Mouse (Mus musculus): ENCODE data around the gene Slc25a1. TPM values are rescaled to one million over a fixed set of nuclear protein-coding genes. Genes with fewer than 3 reads are reported as not detected.
"Not testable (repeated sequence)": the region's sequence is repeated elsewhere in the genome, so short reads cannot be mapped to it uniquely, and the experiment has no call there.

Slc25a1 gene
- 1 to 10 TPM; 3.2 to 4.7 TPM for total RNA-seq (2021)
- long read RNA-seq, experiment 1, partial matches to known transcripts = 0 of 2 reads
- long read RNA-seq, experiment 1, other reads (novel, unspliced or antisense) = 0 of 2 reads
- long read RNA-seq, experiment 2, partial matches to known transcripts = 1 of 4 reads
- long read RNA-seq, experiment 2, other reads (novel, unspliced or antisense) = 1 of 4 reads

DNA sequence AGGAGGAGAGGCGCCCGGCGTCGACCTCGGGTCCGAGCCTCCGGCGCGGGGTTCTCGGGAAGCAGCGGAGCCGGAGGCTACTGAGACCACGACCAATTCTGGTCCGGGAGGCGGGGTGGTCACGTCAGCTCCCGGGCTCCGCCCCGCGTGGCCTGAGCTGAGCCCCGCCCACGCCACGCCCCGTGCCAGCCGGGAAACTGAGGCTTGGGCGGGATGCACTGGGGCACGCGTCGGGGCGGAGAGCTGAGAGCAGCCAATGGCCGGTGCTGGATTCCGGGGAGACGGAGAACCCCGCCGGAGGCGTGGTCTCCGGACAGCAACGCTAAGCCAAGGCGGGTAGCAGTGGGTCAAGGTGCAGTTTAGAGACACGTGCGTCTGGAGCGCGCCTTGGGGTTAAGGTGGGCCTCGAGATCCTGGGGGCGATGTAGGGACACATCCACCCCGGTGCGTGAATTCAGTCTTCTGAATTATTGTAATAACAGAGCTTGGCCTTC, at the start of gene Slc25a1:
Slc25a1 (minus strand) TSS at position 133 of the 494 bp plus-strand sequence.
- peak; percentile 50 for DNase-seq (ENCODE audit: low spot score)

DNA sequence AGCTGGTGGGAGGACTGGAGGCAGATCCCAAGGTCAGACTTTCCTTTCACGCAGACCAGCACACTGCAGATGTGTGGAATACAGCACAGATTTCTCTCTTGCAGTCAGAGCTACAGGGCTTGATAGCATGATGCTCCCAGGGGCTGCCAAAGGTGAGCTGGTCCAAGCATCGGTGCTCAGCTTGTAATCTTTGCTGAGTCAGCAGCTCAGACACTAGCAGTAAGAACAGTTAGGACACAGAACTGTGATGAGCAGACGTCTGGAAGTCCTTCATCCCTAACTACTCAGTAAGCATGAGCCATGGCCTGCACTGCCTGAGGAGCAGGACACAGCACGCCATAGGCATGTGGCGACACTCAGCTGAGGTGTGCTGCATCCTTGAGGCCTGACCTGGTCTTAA, 43.8 kb upstream of the Slc25a1 start:
- DNase-seq (ENCODE audit: low spot score) = no peak

DNA sequence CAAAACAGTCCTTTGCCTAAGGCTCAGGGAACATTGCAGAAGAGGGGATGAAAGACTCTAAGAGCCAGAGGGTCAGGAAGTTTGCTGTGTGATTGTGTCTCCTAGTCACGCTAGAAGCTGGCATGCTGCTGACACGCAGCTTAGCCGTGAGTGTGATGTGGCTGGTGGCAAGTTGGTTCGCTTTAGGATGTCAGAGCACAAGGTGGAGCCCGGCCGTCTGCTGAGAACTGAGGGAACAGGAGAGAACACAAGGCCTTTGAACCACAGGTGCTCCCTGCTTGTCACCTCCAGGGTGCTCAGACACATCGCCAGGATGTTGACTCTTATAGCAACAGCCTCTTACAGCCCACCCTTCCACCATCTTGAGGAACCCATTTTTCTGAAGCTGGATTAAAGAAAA, 34.1 kb upstream of the Slc25a1 start:
- no peak for DNase-seq (ENCODE audit: low spot score)

DNA sequence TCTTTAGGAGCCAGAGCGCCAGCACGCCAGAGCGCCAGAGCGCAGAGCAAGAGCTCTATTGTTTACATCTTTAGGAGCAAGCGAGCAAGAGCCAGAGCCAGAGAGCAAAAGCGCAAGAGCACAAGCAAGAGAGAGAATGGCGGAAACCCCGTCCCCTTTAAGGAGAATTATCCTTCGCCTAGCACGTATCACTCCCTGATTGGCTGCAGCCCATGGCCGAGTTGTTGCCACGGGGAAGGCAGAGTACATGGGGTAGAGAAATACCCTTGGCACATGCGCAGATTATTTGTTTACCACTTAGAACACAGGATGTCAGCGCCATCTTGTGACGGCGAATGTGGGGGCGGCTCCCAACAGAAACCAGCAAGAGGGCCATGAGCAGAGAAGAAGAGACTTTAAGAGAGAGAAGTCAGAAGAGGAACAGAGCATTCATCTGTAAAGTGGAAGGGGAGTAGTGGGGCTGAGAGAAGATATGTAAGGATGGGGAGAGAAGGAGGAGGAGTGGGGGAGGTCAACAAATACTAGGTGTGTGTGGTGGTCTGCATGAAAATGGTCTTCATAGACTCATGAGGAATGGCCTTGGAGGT, 28.1 kb upstream of the Slc25a1 start:
- not testable (repeated sequence) for DNase-seq (ENCODE audit: low spot score)

DNA sequence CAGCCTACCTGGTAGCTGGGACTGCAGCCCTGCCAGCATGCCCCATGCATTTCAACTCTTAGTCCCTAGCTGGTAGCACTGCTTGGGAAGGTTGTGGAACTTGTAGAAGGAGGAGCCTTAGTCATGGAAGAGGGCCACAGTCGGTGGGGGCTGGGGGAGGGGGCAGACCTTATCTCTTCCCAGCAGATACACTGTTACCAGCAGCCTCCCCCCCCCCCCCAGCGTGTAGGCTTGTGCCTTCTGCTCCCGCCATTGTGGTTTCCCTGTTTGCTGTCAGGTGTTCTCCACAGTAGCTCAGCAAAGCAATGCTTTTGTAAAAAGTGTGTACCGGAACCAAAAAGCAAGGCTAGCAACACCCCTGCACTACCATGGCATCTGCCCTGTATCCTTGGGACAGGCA, 23.6 kb upstream of the Slc25a1 start:
- DNase-seq (ENCODE audit: low spot score) = no peak

DNA sequence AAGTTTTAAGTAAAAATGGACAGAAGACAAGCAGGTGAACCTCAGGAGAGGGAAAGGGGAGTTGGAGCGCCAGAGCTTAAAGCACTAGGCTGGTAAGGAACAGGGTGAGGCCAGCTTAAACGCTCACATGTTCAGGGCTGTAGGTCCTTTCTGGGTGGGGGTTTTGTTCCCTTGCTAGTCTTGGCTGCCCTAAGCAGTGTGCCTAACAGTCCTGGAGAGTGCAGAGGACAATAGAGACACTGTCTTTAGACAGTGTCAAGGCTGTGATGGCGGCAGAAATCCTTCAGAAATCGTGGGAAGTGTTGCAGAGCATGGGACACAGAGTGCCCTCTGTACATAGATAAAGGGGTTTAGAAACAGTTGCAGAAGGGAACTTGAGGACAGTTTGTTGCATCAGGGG, 22.0 kb upstream of the Slc25a1 start:
- DNase-seq (ENCODE audit: low spot score) = no peak

DNA sequence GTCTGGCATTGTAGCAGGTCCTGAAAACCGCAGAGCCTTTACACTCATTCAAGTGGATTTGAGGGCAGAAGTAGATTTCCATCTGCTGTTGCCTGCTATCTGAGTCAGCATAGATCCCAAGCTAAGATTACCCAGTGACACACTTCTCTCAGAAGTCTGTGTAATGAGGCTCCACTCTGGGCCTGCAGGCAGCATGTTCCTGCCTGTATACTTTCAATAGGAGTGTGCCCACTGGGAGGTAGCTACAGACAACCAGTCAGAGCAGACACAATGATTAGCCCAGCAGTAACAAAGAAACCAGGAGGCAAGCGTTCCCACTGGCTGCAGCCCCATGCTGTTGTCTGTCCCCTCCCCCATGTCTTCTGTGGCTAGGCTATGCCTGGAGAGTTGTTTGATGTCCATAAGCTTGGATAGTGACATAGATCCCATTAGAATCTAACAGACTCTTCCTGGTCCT, 21.4 kb upstream of the Slc25a1 start:
- DNase-seq (ENCODE audit: low spot score) = no peak

DNA sequence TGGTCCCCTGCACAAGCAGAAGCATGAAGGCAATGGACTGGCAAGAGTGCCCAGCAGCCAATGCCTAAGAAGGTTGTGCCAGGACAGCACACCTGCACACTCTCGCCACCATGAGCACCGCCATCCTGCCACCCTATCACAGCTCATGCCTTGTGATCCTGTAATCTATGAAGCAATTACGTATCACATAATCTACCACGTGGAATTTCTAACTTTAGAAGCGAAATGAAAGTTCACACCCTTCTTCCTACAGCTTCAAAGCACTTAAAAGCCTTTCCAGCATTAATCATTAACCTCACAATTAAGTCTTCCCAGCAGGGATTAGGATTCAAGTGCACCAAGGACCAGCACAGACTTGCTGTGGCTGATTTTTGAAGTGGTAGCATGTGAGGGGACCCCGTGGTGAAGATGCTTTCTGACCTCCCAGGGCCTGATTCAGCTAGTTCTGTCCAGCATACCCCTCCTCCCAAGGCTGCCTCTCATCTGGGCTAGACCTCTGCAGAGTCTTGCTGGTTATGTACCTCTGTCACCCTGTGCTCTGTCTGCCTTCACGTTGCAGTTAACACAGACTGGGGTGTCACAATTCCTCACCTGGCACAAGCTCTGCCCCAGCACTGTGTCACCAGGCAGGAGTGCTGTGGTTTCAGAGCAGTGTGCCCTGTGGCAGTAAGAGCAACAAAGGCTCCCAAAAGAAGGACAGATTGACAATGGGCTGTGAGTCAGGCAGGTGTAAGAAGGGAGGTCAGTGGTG, 17.2 kb upstream of the Slc25a1 start:
- DNase-seq (ENCODE audit: low spot score) = no peak

DNA sequence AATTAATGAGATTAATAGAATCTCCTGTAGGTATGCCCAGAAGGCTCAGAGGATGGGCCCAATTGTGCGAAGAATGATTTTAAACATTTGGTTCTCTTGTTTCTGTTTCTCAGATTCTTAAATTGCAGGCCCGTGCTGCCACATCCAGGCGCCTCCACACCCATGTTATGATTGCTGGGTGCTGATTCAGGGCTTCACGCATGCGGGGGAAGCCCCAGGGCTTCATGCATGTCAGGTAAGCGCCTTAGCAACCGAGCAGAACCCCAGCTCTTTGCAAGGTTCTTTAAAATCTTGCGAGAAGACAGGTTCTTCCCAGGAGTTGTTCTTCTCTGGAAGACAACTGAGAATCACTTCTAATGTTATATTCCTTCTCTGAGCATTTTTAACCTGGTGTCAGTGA, 15.4 kb upstream of the Slc25a1 start:
- no peak for DNase-seq (ENCODE audit: low spot score)

DNA sequence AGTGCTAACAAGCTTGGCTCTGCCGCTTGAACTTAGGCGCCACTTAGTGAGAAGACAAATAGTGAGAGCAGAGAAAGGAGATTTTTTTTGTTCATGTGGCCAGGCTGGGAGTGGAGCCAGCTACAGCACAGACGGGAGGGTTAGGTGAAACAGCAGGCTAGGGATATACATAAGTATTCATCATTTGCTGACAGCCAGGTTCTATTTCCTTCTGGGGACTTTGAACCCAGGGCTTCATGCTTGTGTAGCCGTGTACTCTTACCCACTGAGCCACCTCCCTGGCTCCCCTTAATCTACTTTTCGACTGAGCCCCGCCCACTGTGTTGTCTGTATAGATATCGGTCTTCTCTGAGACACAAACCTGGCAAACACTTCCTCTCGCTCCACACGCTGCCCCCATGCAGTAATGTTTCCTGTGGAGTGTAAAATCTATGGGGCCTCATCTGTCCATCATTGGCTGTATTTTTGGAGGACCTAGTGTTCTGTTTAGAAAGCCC, 11.3 kb upstream of the Slc25a1 start:
- DNase-seq (ENCODE audit: low spot score) = no peak

DNA sequence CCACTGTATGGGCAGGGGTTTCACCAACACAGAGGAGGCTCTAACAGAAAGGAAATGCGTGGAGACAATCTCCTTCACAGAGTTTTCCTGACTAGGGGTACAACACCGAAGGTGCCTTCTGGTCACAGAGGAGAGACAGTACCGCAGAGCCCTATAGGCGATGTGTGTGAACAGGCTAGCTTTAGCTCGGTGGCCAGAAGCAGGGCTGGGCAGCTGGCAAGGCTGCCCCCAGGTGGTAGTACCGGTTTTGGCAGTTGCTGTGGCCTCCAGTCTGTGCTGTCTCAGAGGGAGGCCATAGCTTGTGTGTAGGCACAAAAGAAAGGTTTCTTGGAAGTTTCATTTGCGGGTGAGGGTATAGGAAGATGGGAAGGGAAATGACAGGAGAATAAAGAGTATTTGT, 10.8 kb upstream of the Slc25a1 start:
- DNase-seq (ENCODE audit: low spot score) = peak; percentile 45

DNA sequence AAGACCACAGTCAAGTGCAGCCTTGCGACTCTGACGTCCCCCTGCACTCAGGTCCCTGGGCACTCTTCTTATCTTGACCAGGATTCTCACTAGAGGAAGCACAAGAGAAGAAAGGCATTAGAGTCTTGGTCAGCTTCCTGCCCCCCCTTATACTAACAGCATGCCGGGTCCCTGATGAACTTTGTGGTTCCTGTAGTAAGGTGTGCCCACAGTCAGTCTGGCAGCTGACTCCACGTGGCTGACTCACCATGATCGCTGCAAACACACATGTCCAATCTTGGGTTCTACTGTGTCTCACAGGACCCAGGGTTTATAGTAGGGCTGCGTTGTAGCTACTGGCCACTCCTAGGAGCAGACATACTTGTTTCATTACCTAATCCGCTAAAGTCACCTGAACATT, 10.2 kb upstream of the Slc25a1 start:
- no peak for DNase-seq (ENCODE audit: low spot score)

DNA sequence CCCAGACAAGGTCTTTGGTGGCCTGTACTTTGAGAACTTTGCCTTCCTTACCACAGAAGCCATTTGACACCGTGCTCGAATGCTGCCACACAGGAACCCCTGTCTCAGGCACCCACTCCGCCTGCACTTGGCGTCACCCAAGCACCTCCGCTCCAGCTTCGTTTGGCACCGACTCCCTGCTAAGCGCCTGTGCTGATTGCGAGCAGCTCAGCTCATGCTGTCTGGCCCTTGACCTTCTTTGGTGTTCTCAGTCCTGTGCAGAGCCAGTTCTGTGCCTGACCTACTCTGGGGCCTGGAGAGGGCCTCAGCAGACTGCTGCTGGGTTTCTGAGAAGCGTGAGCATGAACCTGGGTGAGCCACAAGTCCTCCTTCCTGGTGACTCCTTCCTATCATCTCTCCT, 8.8 kb upstream of the Slc25a1 start:
- DNase-seq (ENCODE audit: low spot score) = no peak

DNA sequence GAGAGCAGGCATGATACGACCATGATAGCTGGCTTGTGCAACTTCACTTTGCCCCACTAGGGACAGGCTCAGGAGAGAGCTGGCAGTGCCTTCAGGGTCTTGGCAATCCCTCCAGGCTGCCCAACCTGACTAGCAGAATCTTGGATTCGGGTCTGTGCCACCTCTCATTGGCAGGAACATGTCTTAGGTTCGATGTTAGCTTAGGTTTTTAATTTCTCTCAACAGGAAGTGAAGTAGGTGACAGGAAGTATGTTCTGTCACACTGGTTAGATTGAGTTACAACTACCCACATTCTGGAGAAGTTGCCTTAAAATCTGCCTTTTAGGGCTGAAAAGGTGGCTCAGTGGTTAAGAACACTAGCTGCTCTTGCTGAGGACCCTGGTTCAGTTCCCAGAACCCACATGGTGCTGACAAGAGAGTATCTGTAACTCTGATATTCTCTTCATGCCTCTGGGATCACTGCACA, 6.5 kb upstream of the Slc25a1 start:
- DNase-seq (ENCODE audit: low spot score) = no peak

DNA sequence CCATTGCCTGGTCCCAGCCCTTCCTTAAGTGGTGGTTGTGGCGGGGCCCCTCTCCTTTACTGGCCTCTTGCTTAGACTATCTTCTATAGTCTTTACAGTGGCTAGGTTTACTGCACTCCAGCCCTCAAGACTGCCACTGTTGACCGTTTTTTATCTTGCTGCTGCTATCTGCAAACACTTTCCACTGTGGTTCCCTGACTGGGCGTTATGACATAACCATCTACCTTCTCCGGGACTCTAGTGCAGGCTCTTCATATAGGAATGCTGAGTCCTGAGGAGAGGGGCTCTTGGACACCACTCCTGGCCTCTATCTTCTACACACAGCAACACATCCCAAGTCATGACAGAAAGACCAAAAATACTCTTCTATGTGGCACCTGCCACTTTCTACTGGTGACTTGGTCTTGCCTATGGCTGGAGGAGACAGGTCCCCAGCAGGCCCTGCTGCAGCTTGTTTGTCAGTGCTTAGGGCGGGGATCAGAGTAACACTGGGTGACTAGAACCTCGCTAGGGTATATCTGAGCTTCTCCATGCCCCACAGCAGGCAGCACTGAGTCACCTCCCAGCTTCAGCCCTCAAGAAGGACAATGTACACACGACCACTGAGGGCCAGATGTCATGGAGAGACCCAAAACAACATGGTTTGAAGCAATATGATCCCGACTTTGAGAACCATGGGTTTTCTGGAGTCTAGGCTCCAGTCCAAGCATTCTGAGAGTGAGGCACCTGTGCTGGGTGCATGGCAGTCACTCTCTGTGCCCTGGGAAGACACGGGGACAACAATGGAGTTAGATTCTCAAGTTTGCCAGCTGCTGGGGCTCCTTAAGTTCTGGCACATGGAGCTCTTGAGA, 5.8 kb upstream of the Slc25a1 start:
- DNase-seq (ENCODE audit: low spot score) = no peak

DNA sequence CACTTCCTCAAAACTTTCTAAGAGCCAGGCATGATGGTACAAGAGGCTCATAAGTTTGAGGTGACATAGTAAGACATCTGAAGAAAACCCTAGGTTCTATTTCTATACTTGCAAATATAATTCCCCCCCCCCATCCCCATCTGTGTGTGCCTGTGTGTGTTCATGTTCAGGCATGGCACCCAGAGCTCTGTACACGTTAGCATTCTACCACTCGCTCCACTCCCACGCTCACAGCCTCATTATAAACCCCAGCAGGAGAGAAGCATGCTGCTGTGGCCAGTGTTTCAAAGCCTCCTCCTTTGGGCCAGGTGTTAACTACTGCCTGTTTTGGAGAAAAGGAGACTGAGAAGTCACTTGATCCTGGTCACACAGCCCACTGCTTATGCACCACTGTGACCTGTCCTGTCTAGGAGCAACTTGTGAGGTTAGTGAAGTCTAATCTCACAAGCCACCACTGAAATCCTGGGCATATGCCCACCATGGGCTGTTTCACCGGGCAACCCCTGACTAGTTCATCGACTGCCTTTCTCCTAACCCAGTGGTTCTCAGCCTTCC, 4.0 kb upstream of the Slc25a1 start:
- DNase-seq (ENCODE audit: low spot score) = no peak

DNA sequence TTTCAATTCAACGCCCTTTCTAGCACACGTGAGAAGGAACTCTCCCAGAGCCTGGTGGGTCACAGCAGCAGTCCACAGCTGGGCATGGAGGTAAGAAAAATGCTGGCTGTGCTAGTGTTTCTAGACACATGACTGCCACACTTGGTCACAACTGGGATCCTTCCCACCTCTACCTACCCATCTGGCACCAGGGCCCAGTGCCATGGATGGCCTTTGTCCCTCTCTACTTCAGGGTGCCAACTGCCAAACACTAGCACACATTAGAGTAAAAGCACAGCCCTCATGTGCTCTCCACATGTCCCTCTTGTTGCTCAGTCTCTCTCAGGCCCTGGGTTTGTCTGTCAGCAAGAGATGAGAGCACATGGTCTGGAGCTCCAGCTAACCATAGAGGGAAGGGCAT, 1.6 kb upstream of the Slc25a1 start:
- no peak for DNase-seq (ENCODE audit: low spot score)

DNA sequence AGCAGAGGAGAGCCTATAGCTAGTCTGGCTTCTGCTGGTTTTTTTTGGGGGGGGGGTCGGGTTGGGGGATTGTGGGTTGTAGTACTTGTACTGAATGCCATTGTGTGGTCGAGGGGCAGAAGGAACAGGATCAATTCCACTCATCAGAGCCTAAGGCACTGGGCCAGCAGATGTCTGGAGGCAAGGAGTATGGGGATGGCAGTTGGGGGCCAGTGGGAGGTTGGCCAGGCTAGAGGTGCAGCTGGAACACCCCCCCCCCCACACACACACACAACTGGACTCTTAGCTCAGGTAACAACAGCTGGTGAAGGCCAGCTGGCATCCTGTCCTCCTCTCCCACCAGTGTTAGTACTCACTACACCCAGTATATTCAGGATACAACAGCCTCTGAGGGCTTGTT, 1.2 kb upstream of the Slc25a1 start:
- no peak for DNase-seq (ENCODE audit: low spot score)

DNA sequence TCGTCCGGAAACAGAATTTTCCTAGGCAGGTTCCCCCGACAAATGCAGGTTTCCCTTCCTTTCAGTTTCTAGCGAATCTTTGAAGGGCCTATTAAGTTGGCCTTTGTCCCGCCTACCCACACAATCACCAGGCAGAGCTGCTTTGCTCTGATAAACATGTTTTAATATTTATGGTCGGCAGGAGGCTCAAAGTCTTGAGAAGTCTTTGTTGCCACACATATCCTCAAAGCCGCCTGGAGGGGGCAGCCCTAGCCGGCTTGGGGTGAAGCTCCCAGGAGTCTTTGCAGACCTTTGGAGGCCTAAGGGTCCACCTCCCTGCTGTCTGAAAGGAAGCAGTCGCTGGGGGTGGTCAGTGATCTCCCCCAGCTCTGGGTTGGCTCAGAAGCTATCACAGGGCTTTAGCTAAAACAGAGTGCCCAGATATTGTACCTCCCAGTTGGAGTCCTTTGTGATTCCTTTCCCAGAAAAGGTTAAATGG, 647 bp upstream of the Slc25a1 start:
- peak; percentile 52 for DNase-seq (ENCODE audit: low spot score)

DNA sequence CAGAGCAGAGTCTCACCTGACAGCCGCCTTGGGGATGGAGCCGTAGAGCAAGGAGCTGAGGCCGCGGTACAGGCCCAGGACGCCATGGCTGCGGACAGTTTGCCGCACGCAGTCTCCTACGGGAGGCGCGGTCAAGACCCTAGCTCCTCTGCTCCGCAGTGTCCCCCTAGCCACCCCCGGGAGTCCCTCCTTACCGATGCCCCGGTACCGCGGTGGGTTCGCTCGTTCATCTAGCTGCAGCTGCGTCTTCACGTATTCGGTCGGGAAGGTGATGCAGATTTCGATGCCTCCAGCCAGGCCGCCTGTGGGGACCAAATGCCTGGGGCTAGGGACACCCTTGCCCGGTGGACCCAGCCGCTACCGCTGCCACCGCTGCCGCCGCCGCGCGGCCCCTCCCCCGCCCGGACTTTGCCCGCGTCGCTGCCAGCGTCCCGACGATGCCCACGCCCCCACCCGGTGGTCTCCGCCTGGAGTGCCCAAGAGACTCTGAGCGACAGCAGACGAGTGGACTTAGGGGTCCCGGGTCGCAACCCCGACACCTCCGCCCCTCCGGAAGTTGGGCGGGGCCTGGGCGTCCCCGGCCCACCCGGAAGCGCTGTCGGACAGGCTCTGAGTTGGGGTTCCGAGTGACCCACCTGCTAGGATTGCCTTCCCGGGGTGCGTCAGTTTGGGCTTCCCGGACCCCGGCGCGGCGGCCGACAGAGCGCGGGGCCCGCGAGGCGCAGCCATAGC, 502 bp downstream of the Slc25a1 start:
- no peak for DNase-seq (ENCODE audit: low spot score)
